18 mouse cellular contexts compared by ENCODE assay signal in genomic region chr5:97167401-97168249, GRCm38 (mm10). TPM values are rescaled to one million over a fixed set of nuclear protein-coding genes. Genes with fewer than 3 reads are reported as not detected.
DNase-seq lines count a peak whose midpoint lies in the region; ATAC-seq lines count a peak whose summit lies in the region.
"Had no signal": no experiment of that assay in that cellular context is flagged by ENCODE, and none has a peak within 500 bp of the region (broad histone marks: within the 10 kb centered on the region; RNA-seq: fewer than 3 reads in every experiment).

No protein-coding gene starts in this region.

- H3K4me1 ChIP-seq in forebrain, embryonic 12.5 days: no peaks in the 10 kb centered on the region
- H3K4me1 ChIP-seq in forebrain, embryonic 10.5 days: peaks cover 5% of the 10 kb centered on the region
- no peaks in the 10 kb centered on the region for H3K4me1 ChIP-seq in midbrain, embryonic 14.5 days (ENCODE audit: control insufficient read depth, insufficient read depth, low read length)
- peaks cover 3% of the 10 kb centered on the region; the same call in 1 of the 2 replicates for H3K4me1 ChIP-seq in midbrain, embryonic 10.5 days
- H3K4me1 ChIP-seq in neural tube, embryonic 12.5 days: no peaks in the 10 kb centered on the region; the same call in 1 of the 2 replicates
- H3K4me1 ChIP-seq: stomach, embryonic 15.5 days had no signal

- H3K27ac ChIP-seq in forebrain, embryonic 12.5 days: no peak overlapping the region
- no peak overlapping the region for H3K27ac ChIP-seq in forebrain, embryonic 10.5 days
- no peak overlapping the region for H3K27ac ChIP-seq in midbrain, embryonic 14.5 days (replicated peaks; ENCODE audit: low read depth, low read length)
- no peak overlapping the region for H3K27ac ChIP-seq in midbrain, embryonic 10.5 days (replicated peaks)
- H3K27ac ChIP-seq in neural tube, embryonic 12.5 days: no peak overlapping the region
- H3K27ac ChIP-seq: left cerebral cortex, adult 2 months; liver, embryonic 13.5 days; stomach, embryonic 15.5 days had no signal

- H3K9ac ChIP-seq in forebrain, embryonic 12.5 days: no peak overlapping the region
- H3K9ac ChIP-seq in midbrain, embryonic 14.5 days (replicated peaks; ENCODE audit: low read length): no peak overlapping the region
- H3K9ac ChIP-seq in neural tube, embryonic 12.5 days: no peak overlapping the region
- H3K9ac ChIP-seq: liver, embryonic 13.5 days; stomach, embryonic 15.5 days had no signal

- no peaks in the 10 kb centered on the region for H3K36me3 ChIP-seq in forebrain, embryonic 12.5 days (replicated peaks)
- H3K36me3 ChIP-seq in forebrain, embryonic 10.5 days (replicated peaks): no peaks in the 10 kb centered on the region
- no peaks in the 10 kb centered on the region for H3K36me3 ChIP-seq in midbrain, embryonic 14.5 days (ENCODE audit: control insufficient read depth, insufficient read depth, low read length)
- no peaks in the 10 kb centered on the region for H3K36me3 ChIP-seq in midbrain, embryonic 10.5 days
- no peaks in the 10 kb centered on the region for H3K36me3 ChIP-seq in neural tube, embryonic 12.5 days
- H3K36me3 ChIP-seq: liver, embryonic 13.5 days; stomach, embryonic 15.5 days had no signal

- ATAC-seq in forebrain, embryonic 12.5 days (ENCODE audit: low FRiP score): peak; percentile 68
- ATAC-seq in midbrain, embryonic 14.5 days (ENCODE audit: low FRiP score, low TSS enrichment): no peak
- ATAC-seq in neural tube, embryonic 12.5 days (ENCODE audit: low FRiP score, low read depth): peak; percentile 62

- no peak for DNase-seq in forebrain, embryonic 10.5 days (ENCODE audit: extremely low spot score, low spot score)
- DNase-seq in midbrain, embryonic 14.5 days: peak; percentile 5
- no peak for DNase-seq in midbrain, embryonic 10.5 days (ENCODE audit: low spot score)
- no peak for DNase-seq in lung, postnatal 4 days
- DNase-seq in adipocyte (ENCODE audit: low spot score): no peak
- DNase-seq: adrenal gland, postnatal 25 days; cerebellum, adult 9-10 months; kidney, adult 11 months; layer of hippocampus, adult 9-11 months; liver, embryonic 13.5 days; lung, adult 2 months; lung, postnatal 14 days; right cerebral cortex, postnatal 4 days; thymus, postnatal 25 days had no signal

- H3K4me2 ChIP-seq in forebrain, embryonic 12.5 days: no peak overlapping the region
- H3K4me2 ChIP-seq in midbrain, embryonic 14.5 days (ENCODE audit: low read length): no peak overlapping the region
- no peak overlapping the region for H3K4me2 ChIP-seq in neural tube, embryonic 12.5 days (replicated peaks)
- H3K4me2 ChIP-seq: liver, embryonic 13.5 days; stomach, embryonic 15.5 days had no signal

- H3K9me3 ChIP-seq in forebrain, embryonic 12.5 days: no peaks in the 10 kb centered on the region
- H3K9me3 ChIP-seq in forebrain, embryonic 10.5 days: no peaks in the 10 kb centered on the region
- H3K9me3 ChIP-seq in midbrain, embryonic 14.5 days (ENCODE audit: control insufficient read depth, low read length): no peaks in the 10 kb centered on the region
- no peaks in the 10 kb centered on the region for H3K9me3 ChIP-seq in midbrain, embryonic 10.5 days (replicated peaks)
- no peaks in the 10 kb centered on the region for H3K9me3 ChIP-seq in neural tube, embryonic 12.5 days
- H3K9me3 ChIP-seq: liver, embryonic 13.5 days; stomach, embryonic 15.5 days had no signal

- 75% methylated on average over 18 of the region's 18 CpGs for WGBS in forebrain, embryonic 12.5 days
- WGBS in forebrain, embryonic 10.5 days: 90% methylated on average over 18 of the region's 18 CpGs
- 74% methylated on average over 18 of the region's 18 CpGs for WGBS in midbrain, embryonic 14.5 days
- WGBS in midbrain, embryonic 10.5 days: 89% methylated on average over 18 of the region's 18 CpGs
- WGBS in neural tube, embryonic 12.5 days: 57% methylated on average over 18 of the region's 18 CpGs

- H3K27me3 ChIP-seq in forebrain, embryonic 12.5 days: no peaks in the 10 kb centered on the region
- no peaks in the 10 kb centered on the region for H3K27me3 ChIP-seq in forebrain, embryonic 10.5 days (ENCODE audit: poor library complexity, severe bottlenecking)
- no peaks in the 10 kb centered on the region for H3K27me3 ChIP-seq in midbrain, embryonic 14.5 days (ENCODE audit: control insufficient read depth, insufficient read depth, low read length)
- H3K27me3 ChIP-seq in midbrain, embryonic 10.5 days (ENCODE audit: low read depth, poor library complexity, severe bottlenecking): no peaks in the 10 kb centered on the region
- no peaks in the 10 kb centered on the region for H3K27me3 ChIP-seq in neural tube, embryonic 12.5 days (replicated peaks)
- H3K27me3 ChIP-seq: liver, embryonic 13.5 days; stomach, embryonic 15.5 days had no signal

- no peak overlapping the region for H3K4me3 ChIP-seq in forebrain, embryonic 12.5 days (replicated peaks)
- no peak overlapping the region for H3K4me3 ChIP-seq in forebrain, embryonic 10.5 days
- no peak overlapping the region for H3K4me3 ChIP-seq in midbrain, embryonic 14.5 days (replicated peaks; ENCODE audit: low read depth, low read length)
- no peak overlapping the region for H3K4me3 ChIP-seq in midbrain, embryonic 10.5 days
- H3K4me3 ChIP-seq in neural tube, embryonic 12.5 days: no peak overlapping the region
- H3K4me3 ChIP-seq: left cerebral cortex, adult 2 months; liver, embryonic 13.5 days; stomach, embryonic 15.5 days had no signal

RNA-seq across cellular contexts. Expression of gene Paqr3, which starts 56.2 kb away (rescaled TPM):
- polyA plus RNA-seq in forebrain, embryonic 12.5 days (2016; fragmentation: Nextera tagmentation; extraction: Ambion mirVana): 16.6 and 17.1 TPM in 2 replicates
- polyA plus RNA-seq in forebrain, embryonic 10.5 days (2016; fragmentation: Nextera tagmentation; extraction: Ambion mirVana): 7.0 and 7.9 TPM in 2 replicates
- 25.8 and 26.9 TPM in 2 replicates for polyA plus RNA-seq in midbrain, embryonic 14.5 days (2014; fragmentation: Nextera tagmentation; extraction: Ambion mirVana)
- 8.4 and 9.3 TPM in 2 replicates for polyA plus RNA-seq in midbrain, embryonic 10.5 days (2016; fragmentation: Nextera tagmentation; extraction: Ambion mirVana)
- 20.7 and 21.0 TPM in 2 replicates for polyA plus RNA-seq in neural tube, embryonic 12.5 days (2016; fragmentation: Nextera tagmentation; extraction: Ambion mirVana)
